Mouse (Mus musculus) kidney, embryonic 16.5 days (tissue): Measurements from ENCODE around the gene 2310061I04Rik. TPM values are rescaled to one million over a fixed set of nuclear protein-coding genes. Genes with fewer than 3 reads are reported as not detected.

Experiments used
- microRNA counts: library from miRNA; unstranded; fragments of <30 nt; microRNA quantifications from one replicate; lab custom pipeline; 2016
- microRNA-seq: library from miRNA; unstranded; fragments of <30 nt; microRNA quantifications from one replicate; pipeline ENCODE4, GENCODE M21; 2016
- polyA plus RNA-seq: library from polyadenylated mRNA; unstranded; fragments of >200 nt; fragmentation: Nextera tagmentation; extraction: Ambion mirVana; gene quantifications from 2 replicates; pipeline ENCODE4 v1.2.1, GENCODE M21; 2015

The 2310061I04Rik gene
- polyA plus RNA-seq, 1 experiment from 2014 or later = 33.3 TPM

MicroRNAs encoded within 50 kb of the gene (microRNA counts, 519-probe panel; counts per million panel counts)
- microRNA mmu-miR-1894-3p (lab: Ali Mortazavi, UCI) (104 counts per million, percentile 35 among the panel's probes with 10 or more counts), microRNA mmu-miR-1894-5p (lab: Ali Mortazavi, UCI) (1,713 counts per million, percentile 44 among the panel's probes with 10 or more counts)

Small RNA genes within 50 kb of the gene (microRNA-seq; reads per million reads assigned to microRNA genes)
- not detected for gene Gm28033
- gene Mir1894 = not detected

Other genes starting within 250 kb of the 2310061I04Rik start
- 19.8 and 21.0 TPM in 2 replicates for gene Vars2, start 229.8 kb downstream of the 2310061I04Rik start, polyA plus RNA-seq
- gene Gtf2h4, start 223.7 kb downstream of the 2310061I04Rik start, polyA plus RNA-seq = 51.9 and 55.6 TPM in 2 replicates
- 107 and 108 TPM in 2 replicates for gene Ddr1, start 192.8 kb downstream of the 2310061I04Rik start, polyA plus RNA-seq
- gene Ier3, start 75.7 kb downstream of the 2310061I04Rik start, polyA plus RNA-seq = 33.5 and 40.4 TPM in 2 replicates
- gene Flot1, start 74.2 kb downstream of the 2310061I04Rik start, polyA plus RNA-seq = 52.7 and 56.9 TPM in 2 replicates
- gene Tubb5, start 59.1 kb downstream of the 2310061I04Rik start, polyA plus RNA-seq = 905 and 985 TPM in 2 replicates
- gene Mdc1, start 55.9 kb downstream of the 2310061I04Rik start, polyA plus RNA-seq = 16.3 and 16.7 TPM in 2 replicates
- 63.3 and 67.0 TPM in 2 replicates for gene Nrm, start 36.1 kb downstream of the 2310061I04Rik start, polyA plus RNA-seq
- 22.2 and 25.2 TPM in 2 replicates for gene Ppp1r18, start 31.8 kb downstream of the 2310061I04Rik start, polyA plus RNA-seq
- 45.1 and 48.2 TPM in 2 replicates for gene Dhx16, start 17.6 kb downstream of the 2310061I04Rik start, polyA plus RNA-seq
- 82.2 and 102 TPM in 2 replicates for gene Atat1, start 12.6 kb upstream of the 2310061I04Rik start, polyA plus RNA-seq
- gene Mrps18b, start 19.0 kb upstream of the 2310061I04Rik start, polyA plus RNA-seq = 88.0 and 89.7 TPM in 2 replicates
- 47.2 and 54.8 TPM in 2 replicates for gene Ppp1r10, start 19.0 kb upstream of the 2310061I04Rik start, polyA plus RNA-seq
- gene Abcf1, start 72.3 kb upstream of the 2310061I04Rik start, polyA plus RNA-seq = 80.7 and 95.8 TPM in 2 replicates
- 55.7 and 57.8 TPM in 2 replicates for gene Gnl1, start 82.4 kb upstream of the 2310061I04Rik start, polyA plus RNA-seq
- 46.6 and 47.9 TPM in 2 replicates for gene Prr3, start 82.8 kb upstream of the 2310061I04Rik start, polyA plus RNA-seq
- gene H2-T24, start 123.1 kb upstream of the 2310061I04Rik start, polyA plus RNA-seq = 2.2 and 3.1 TPM in 2 replicates
- gene H2-T23, start 135.4 kb upstream of the 2310061I04Rik start, polyA plus RNA-seq = 4.5 and 5.9 TPM in 2 replicates
- gene H2-T22, start 145.3 kb upstream of the 2310061I04Rik start, polyA plus RNA-seq = 13.9 and 16.0 TPM in 2 replicates
- gene Gm6034, start 145.5 kb upstream of the 2310061I04Rik start, polyA plus RNA-seq = 0.10 TPM in 1 of 2 replicates, not detected in the other
- not detected in 2 replicates for gene Gm11127, start 160.9 kb upstream of the 2310061I04Rik start, polyA plus RNA-seq
- not detected in 2 replicates for gene Gm19684, start 224.2 kb upstream of the 2310061I04Rik start, polyA plus RNA-seq
- gene Gm7030, start 232.0 kb upstream of the 2310061I04Rik start, polyA plus RNA-seq = not detected in 2 replicates